ENCODE assay signal across 15 mouse cellular contexts in the genomic region with DNA sequence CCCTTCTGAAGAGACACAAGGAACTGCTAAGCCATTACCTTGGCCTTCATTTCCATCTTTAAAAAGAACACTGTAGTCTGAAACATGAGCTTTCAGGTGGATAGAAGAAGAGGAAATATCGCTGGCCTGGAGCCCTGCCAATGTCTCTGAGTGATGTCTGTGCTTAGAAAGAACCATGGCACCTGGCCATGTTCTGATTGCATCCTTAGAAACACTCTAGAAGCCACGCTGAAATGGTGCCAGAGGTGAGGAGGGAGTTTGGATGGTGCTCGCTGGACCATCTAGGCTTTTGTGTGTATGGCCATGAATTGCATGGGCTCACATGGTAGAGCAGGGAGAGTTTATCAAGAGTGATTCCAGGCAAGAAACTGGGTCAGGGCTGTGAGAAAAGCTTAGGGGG.
DNase-seq lines count a peak whose midpoint lies in the region; ATAC-seq and TF ChIP-seq lines count a peak whose summit lies in the region.
"Had no signal": no experiment of that assay in that cellular context is flagged by ENCODE, and none has a peak within 500 bp of the region (broad histone marks: within the 10 kb centered on the region; RNA-seq: fewer than 3 reads in every experiment).

No protein-coding gene starts in this region.

- no peak overlapping the region for H3K4me2 ChIP-seq in kidney, embryonic 14.5 days (replicated peaks; ENCODE audit: low read depth, low read length)
- no peak overlapping the region for H3K4me2 ChIP-seq in midbrain, embryonic 14.5 days (ENCODE audit: low read length)
- no peak overlapping the region for H3K4me2 ChIP-seq in midbrain, embryonic 15.5 days
- H3K4me2 ChIP-seq: limb, embryonic 13.5 days; midbrain, embryonic 13.5 days had no signal

- H3K4me1 ChIP-seq in kidney, embryonic 14.5 days (ENCODE audit: control insufficient read depth, insufficient read depth, low read length), result no peaks in the 10 kb centered on the region
- no peaks in the 10 kb centered on the region for H3K4me1 ChIP-seq in midbrain, embryonic 14.5 days (ENCODE audit: control insufficient read depth, insufficient read depth, low read length)
- no peaks in the 10 kb centered on the region for H3K4me1 ChIP-seq in midbrain, embryonic 15.5 days
- H3K4me1 ChIP-seq: midbrain, embryonic 13.5 days had no signal

- peak; percentile 66 to 73 for DNase-seq in cerebellum, postnatal 14 days
- no peak for DNase-seq in cerebellum, postnatal 4 days (ENCODE audit: low spot score in 2 of 2)
- DNase-seq in kidney, adult 9 months, result peak; percentile 6
- DNase-seq in midbrain, embryonic 14.5 days, result peak; percentile 30
- peak; percentile 44 for DNase-seq in testis, postnatal 10 days (ENCODE audit: low spot score)
- DNase-seq in layer of hippocampus, adult 2 months (ENCODE audit: low spot score in 2 of 2), result no peak
- DNase-seq: adrenal gland, postnatal 36 days; B cell, adult 2 months; lung, adult 2 months; retina, postnatal 1 day; thymus, postnatal 36 days had no signal

- no peak for ATAC-seq in kidney, embryonic 14.5 days (ENCODE audit: low FRiP score, low TSS enrichment)
- no peak for ATAC-seq in midbrain, embryonic 14.5 days (ENCODE audit: low FRiP score, low TSS enrichment)
- no peak for ATAC-seq in midbrain, embryonic 15.5 days (replicated peaks)
- ATAC-seq: midbrain, embryonic 13.5 days had no signal

- H3K27me3 ChIP-seq in kidney, embryonic 14.5 days (ENCODE audit: control insufficient read depth, insufficient read depth, low read length), result no peaks in the 10 kb centered on the region
- no peaks in the 10 kb centered on the region for H3K27me3 ChIP-seq in midbrain, embryonic 14.5 days (ENCODE audit: control insufficient read depth, insufficient read depth, low read length)
- H3K27me3 ChIP-seq in midbrain, embryonic 15.5 days (replicated peaks), result no peaks in the 10 kb centered on the region
- H3K27me3 ChIP-seq: limb, embryonic 13.5 days; midbrain, embryonic 13.5 days had no signal

- TF ChIP-seq CTCF in layer of hippocampus, adult 2 months (conservative IDR thresholded peaks at IDR 0.05), result no peak

- H3K4me3 ChIP-seq in kidney, embryonic 14.5 days (ENCODE audit: low read length), result no peak overlapping the region
- H3K4me3 ChIP-seq in midbrain, embryonic 14.5 days (replicated peaks; ENCODE audit: low read depth, low read length), result no peak overlapping the region
- H3K4me3 ChIP-seq in midbrain, embryonic 15.5 days, result no peak overlapping the region
- no peak overlapping the region for H3K4me3 ChIP-seq in layer of hippocampus, adult 2 months
- H3K4me3 ChIP-seq: limb, embryonic 13.5 days; midbrain, embryonic 13.5 days had no signal

- H3K9ac ChIP-seq in kidney, embryonic 14.5 days (ENCODE audit: low read depth, low read length), result no peak overlapping the region
- H3K9ac ChIP-seq in midbrain, embryonic 14.5 days (replicated peaks; ENCODE audit: low read length), result no peak overlapping the region
- no peak overlapping the region for H3K9ac ChIP-seq in midbrain, embryonic 15.5 days
- H3K9ac ChIP-seq: limb, embryonic 13.5 days; midbrain, embryonic 13.5 days had no signal

- no peaks in the 10 kb centered on the region for H3K36me3 ChIP-seq in kidney, embryonic 14.5 days (ENCODE audit: control insufficient read depth, insufficient read depth, low read length)
- H3K36me3 ChIP-seq in midbrain, embryonic 14.5 days (ENCODE audit: control insufficient read depth, insufficient read depth, low read length), result no peaks in the 10 kb centered on the region
- H3K36me3 ChIP-seq in midbrain, embryonic 15.5 days (replicated peaks), result no peaks in the 10 kb centered on the region
- H3K36me3 ChIP-seq: limb, embryonic 13.5 days; midbrain, embryonic 13.5 days had no signal

- H3K9me3 ChIP-seq in kidney, embryonic 14.5 days (ENCODE audit: control insufficient read depth, low read length), result no peaks in the 10 kb centered on the region
- no peaks in the 10 kb centered on the region for H3K9me3 ChIP-seq in midbrain, embryonic 14.5 days (ENCODE audit: control insufficient read depth, low read length)
- no peaks in the 10 kb centered on the region for H3K9me3 ChIP-seq in midbrain, embryonic 15.5 days
- H3K9me3 ChIP-seq: limb, embryonic 13.5 days; midbrain, embryonic 13.5 days had no signal

- WGBS in kidney, embryonic 14.5 days, result 76% methylated on average over 3 of the region's 3 CpGs
- WGBS in midbrain, embryonic 14.5 days, result 82% methylated on average over 3 of the region's 3 CpGs
- WGBS in midbrain, embryonic 15.5 days, result 79% methylated on average over 3 of the region's 3 CpGs

- no peak overlapping the region for H3K27ac ChIP-seq in kidney, embryonic 14.5 days (ENCODE audit: low read depth, low read length)
- no peak overlapping the region for H3K27ac ChIP-seq in midbrain, embryonic 14.5 days (replicated peaks; ENCODE audit: low read depth, low read length)
- H3K27ac ChIP-seq in midbrain, embryonic 15.5 days, result no peak overlapping the region
- no peak overlapping the region for H3K27ac ChIP-seq in layer of hippocampus, adult 2 months
- H3K27ac ChIP-seq: limb, embryonic 13.5 days; midbrain, embryonic 13.5 days had no signal

Comparison
In these comparisons a context has a peak if more than half of its experiments do, and no peak if none do; other contexts are left out.
1. DNase-seq: peak in cerebellum, postnatal 14 days (2 of 2), kidney, adult 9 months (single experiment), midbrain, embryonic 14.5 days (single experiment) and testis, postnatal 10 days (single experiment); none in cerebellum, postnatal 4 days (0 of 2) and layer of hippocampus, adult 2 months (0 of 2).